Mouse (Mus musculus): ENCODE results near the gene Wbp2nl.

GRCm38 (mm10) chr15:82353078-82353744, 54.5 kb downstream of the Wbp2nl start:
- no peak for TF ChIP-seq CTCF (conservative IDR thresholded peaks at IDR 0.05; ENCODE audit: low read length)
- no peak for TF ChIP-seq NANOG (IDR thresholded peaks at IDR 0.05; ENCODE audit: borderline replicate concordance, low read length)

All from E14TG2a.4 (cell line).